Mouse (Mus musculus): ENCODE data around the gene Zfp511. TPM values are rescaled to one million over a fixed set of nuclear protein-coding genes. Genes with fewer than 3 reads are reported as not detected.

Zfp511 gene
- 33.7 and 34.6 TPM in 2 replicates for polyA plus RNA-seq (2014; fragmentation: Nextera tagmentation; extraction: Ambion mirVana)

DNA sequence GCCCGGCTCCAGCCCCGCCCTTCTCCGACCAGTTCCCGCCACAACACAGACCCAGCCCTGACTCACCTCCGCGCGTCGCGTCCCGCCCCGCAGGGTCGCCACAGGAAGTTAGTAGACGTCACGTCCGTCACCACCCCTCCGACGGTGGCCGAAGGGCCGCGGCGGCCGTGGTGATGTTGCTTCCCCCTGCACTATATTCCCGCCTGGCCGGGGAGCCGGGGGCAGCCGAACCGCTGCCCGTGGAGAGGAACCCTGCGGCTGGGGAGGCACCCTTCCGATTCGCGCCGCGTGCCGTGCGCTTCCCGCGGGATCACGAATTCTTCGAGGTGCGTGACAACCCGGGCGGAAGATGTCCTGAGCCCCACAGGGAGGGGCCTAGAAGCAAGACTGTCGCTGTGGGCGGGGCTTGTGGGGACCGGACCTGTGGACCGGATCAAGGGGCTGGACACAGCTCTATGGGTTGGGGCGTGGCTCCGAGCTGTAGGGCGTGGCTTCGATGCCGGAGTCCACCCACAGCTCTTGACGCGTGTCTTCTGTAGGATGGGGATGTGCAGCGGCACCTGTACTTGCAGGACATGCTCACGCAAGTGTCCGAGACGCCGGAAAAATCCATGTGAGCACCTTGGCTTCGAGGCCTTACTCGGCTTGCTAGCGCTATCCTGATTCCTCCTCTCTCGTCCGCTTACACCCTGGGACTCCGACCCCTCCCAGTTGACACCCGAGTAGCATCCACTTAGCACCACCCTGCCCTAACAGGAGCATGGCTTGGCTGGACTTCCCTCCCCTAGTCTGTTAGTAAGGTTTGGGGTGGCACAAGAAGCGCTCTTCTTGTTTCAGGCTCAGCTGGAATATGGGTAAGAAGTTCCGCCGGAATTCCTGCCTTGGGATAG lies at the start of gene Zfp511, which contains the start of gene Tubgcp2:
Gene Zfp511, plus strand, starts transcription at position 111 of the 890 bp plus-strand sequence.
Gene Tubgcp2, minus strand, starts transcription at position 389 of the 890 bp plus-strand sequence.
- H3K27me3 ChIP-seq (ENCODE audit: control insufficient read depth, insufficient read depth, low read length): no peaks in the 10 kb centered on the region
- ATAC-seq (ENCODE audit: insufficient number of reproducible peaks, insufficient read depth, low FRiP score, low read depth): peak; percentile 96
- H3K9ac ChIP-seq (ENCODE audit: low read length): peak within 1 kb of the TSS; percentile 90
- H3K4me3 ChIP-seq (ENCODE audit: control insufficient read depth in 1 of 2, insufficient read depth in 1 of 2, low read depth in 1 of 2, low read length in 2 of 2): peak within 1 kb of the TSS; percentile 59 to 79
- no peaks in the 10 kb centered on the region for H3K9me3 ChIP-seq (ENCODE audit: control insufficient read depth, low read length)
- peak within 1 kb of the TSS; percentile 62 to 89 for H3K27ac ChIP-seq (replicated peaks in 1 of 2; ENCODE audit: control insufficient read depth in 1 of 2, insufficient read depth in 1 of 2, low read depth in 2 of 2, low read length in 2 of 2)
- peaks cover 45% of the 10 kb centered on the region for H3K36me3 ChIP-seq (ENCODE audit: control insufficient read depth, insufficient read depth, low read length)
- 1% methylated on average over 69 of the region's 69 CpGs for WGBS
- peak within 1 kb of the TSS; percentile 84 for H3K4me2 ChIP-seq (ENCODE audit: low read length)
- H3K4me1 ChIP-seq (ENCODE audit: control insufficient read depth in 2 of 2, insufficient read depth in 2 of 2, low read length in 2 of 2): peaks cover 3 to 11% of the 10 kb centered on the region in 2 experiments

- no peaks in the 10 kb centered on the region for H3K36me3 ChIP-seq (ENCODE audit: control insufficient read depth, insufficient read depth, low read length)
- no peak for ATAC-seq (ENCODE audit: insufficient number of reproducible peaks, insufficient read depth, low FRiP score, low read depth)
- H3K4me3 ChIP-seq (ENCODE audit: control insufficient read depth in 1 of 2, insufficient read depth in 1 of 2, low read depth in 1 of 2, low read length in 2 of 2): no peak overlapping the region
- WGBS: 75% methylated on average over 9 of the region's 9 CpGs
- H3K27me3 ChIP-seq (ENCODE audit: control insufficient read depth, insufficient read depth, low read length): peaks cover 24% of the 10 kb centered on the region
- H3K27ac ChIP-seq (replicated peaks in 1 of 2; ENCODE audit: control insufficient read depth in 1 of 2, insufficient read depth in 1 of 2, low read depth in 2 of 2, low read length in 2 of 2): no peak overlapping the region
- H3K4me1 ChIP-seq (ENCODE audit: control insufficient read depth in 2 of 2, insufficient read depth in 2 of 2, low read length in 2 of 2): no peaks in the 10 kb centered on the region
- H3K9me3 ChIP-seq (ENCODE audit: control insufficient read depth, low read length): no peaks in the 10 kb centered on the region
- H3K9ac ChIP-seq (ENCODE audit: low read length): no peak overlapping the region
- no peak overlapping the region for H3K4me2 ChIP-seq (ENCODE audit: low read length)
Observed at GRCm38 (mm10) chr7:139988272-139988671, 47.9 kb upstream of the Zfp511 start.

- no peaks in the 10 kb centered on the region for H3K4me1 ChIP-seq (ENCODE audit: control insufficient read depth in 2 of 2, insufficient read depth in 2 of 2, low read length in 2 of 2)
- WGBS: 71% methylated on average over 8 of the region's 8 CpGs
- no peaks in the 10 kb centered on the region for H3K9me3 ChIP-seq (ENCODE audit: control insufficient read depth, low read length)
- H3K36me3 ChIP-seq (ENCODE audit: control insufficient read depth, insufficient read depth, low read length): peaks cover 18% of the 10 kb centered on the region
- H3K9ac ChIP-seq (ENCODE audit: low read length): no peak overlapping the region
- H3K4me3 ChIP-seq (ENCODE audit: control insufficient read depth in 1 of 2, insufficient read depth in 1 of 2, low read depth in 1 of 2, low read length in 2 of 2): no peak overlapping the region
- peaks cover 20% of the 10 kb centered on the region for H3K27me3 ChIP-seq (ENCODE audit: control insufficient read depth, insufficient read depth, low read length)
- no peak for ATAC-seq (ENCODE audit: insufficient number of reproducible peaks, insufficient read depth, low FRiP score, low read depth)
- H3K27ac ChIP-seq (replicated peaks in 1 of 2; ENCODE audit: control insufficient read depth in 1 of 2, insufficient read depth in 1 of 2, low read depth in 2 of 2, low read length in 2 of 2): no peak overlapping the region
- no peak overlapping the region for H3K4me2 ChIP-seq (ENCODE audit: low read length)
Observed at GRCm38 (mm10) chr7:139990864-139991394, 45.3 kb upstream of the Zfp511 start.

DNA sequence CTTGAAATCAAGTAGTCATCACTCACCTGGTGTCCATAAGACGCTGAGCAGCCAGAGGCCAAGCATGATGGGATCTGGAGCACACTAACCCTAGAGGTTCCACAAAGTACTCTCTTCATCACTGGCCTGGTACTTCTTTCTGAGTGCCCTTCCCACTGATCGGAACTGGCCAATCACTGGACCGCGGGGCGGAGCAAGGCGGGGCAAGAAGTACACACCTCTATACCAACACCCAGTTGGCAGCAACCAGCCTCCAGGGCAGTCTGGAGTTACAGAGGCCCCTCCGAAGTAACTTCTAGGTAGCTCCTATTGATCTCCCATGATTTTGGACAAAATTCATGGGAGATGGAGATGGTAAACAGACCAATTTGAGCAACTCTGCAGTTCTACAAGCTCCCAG lies 43.8 kb upstream of the Zfp511 start, which contains the start of gene Adam8:
Gene Adam8, minus strand, starts transcription at position 157 of the 400 bp plus-strand sequence.
- 16% methylated on average over 7 of the region's 7 CpGs for WGBS
- no peaks in the 10 kb centered on the region for H3K9me3 ChIP-seq (ENCODE audit: control insufficient read depth, low read length)
- peaks cover 32% of the 10 kb centered on the region for H3K36me3 ChIP-seq (ENCODE audit: control insufficient read depth, insufficient read depth, low read length)
- H3K4me3 ChIP-seq (ENCODE audit: control insufficient read depth in 1 of 2, insufficient read depth in 1 of 2, low read depth in 1 of 2, low read length in 2 of 2): no peak within 1 kb of the TSS
- H3K4me1 ChIP-seq (ENCODE audit: control insufficient read depth in 2 of 2, insufficient read depth in 2 of 2, low read length in 2 of 2): no peaks in the 10 kb centered on the region
- no peak within 1 kb of the TSS for H3K9ac ChIP-seq (ENCODE audit: low read length)
- ATAC-seq (ENCODE audit: insufficient number of reproducible peaks, insufficient read depth, low FRiP score, low read depth): no peak
- H3K4me2 ChIP-seq (ENCODE audit: low read length): no peak within 1 kb of the TSS
- no peak within 1 kb of the TSS for H3K27ac ChIP-seq (replicated peaks in 1 of 2; ENCODE audit: control insufficient read depth in 1 of 2, insufficient read depth in 1 of 2, low read depth in 2 of 2, low read length in 2 of 2)
- H3K27me3 ChIP-seq (ENCODE audit: control insufficient read depth, insufficient read depth, low read length): 0 out of 2 replicates have a peak, but pooled peaks cover 13% of the 10 kb centered on the region

DNA sequence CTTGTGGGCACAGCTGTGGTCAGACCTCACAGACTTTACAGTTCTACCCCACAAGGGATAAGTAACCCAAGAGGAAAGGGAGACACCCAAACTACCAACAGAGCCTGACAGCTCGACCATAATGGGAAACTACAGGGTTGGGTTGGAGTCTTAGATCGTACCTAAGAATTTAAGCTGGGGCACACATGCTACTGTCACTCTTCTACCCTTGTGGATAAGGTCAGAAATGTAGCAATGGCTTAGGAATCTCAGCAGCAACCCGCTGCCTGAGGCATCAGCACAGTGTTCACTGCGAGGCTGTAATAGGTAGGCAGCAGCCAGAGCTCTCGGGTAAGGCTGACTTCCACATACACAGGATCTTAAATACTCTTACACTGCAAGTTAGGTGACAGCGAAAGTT lies 42.7 kb upstream of the Zfp511 start:
- H3K4me3 ChIP-seq (ENCODE audit: control insufficient read depth in 1 of 2, insufficient read depth in 1 of 2, low read depth in 1 of 2, low read length in 2 of 2): no peak overlapping the region
- H3K27me3 ChIP-seq (ENCODE audit: control insufficient read depth, insufficient read depth, low read length): 0 out of 2 replicates have a peak, but pooled peaks cover 4% of the 10 kb centered on the region
- no peak overlapping the region for H3K27ac ChIP-seq (replicated peaks in 1 of 2; ENCODE audit: control insufficient read depth in 1 of 2, insufficient read depth in 1 of 2, low read depth in 2 of 2, low read length in 2 of 2)
- H3K9me3 ChIP-seq (ENCODE audit: control insufficient read depth, low read length): no peaks in the 10 kb centered on the region
- no peak for ATAC-seq (ENCODE audit: insufficient number of reproducible peaks, insufficient read depth, low FRiP score, low read depth)
- H3K9ac ChIP-seq (ENCODE audit: low read length): no peak overlapping the region
- 85% methylated on average over 6 of the region's 6 CpGs for WGBS
- H3K4me1 ChIP-seq (ENCODE audit: control insufficient read depth in 2 of 2, insufficient read depth in 2 of 2, low read length in 2 of 2): no peaks in the 10 kb centered on the region
- H3K36me3 ChIP-seq (ENCODE audit: control insufficient read depth, insufficient read depth, low read length): peaks cover 44% of the 10 kb centered on the region
- no peak overlapping the region for H3K4me2 ChIP-seq (ENCODE audit: low read length)

- ATAC-seq (ENCODE audit: insufficient number of reproducible peaks, insufficient read depth, low FRiP score, low read depth): no peak
- Histone ChIP-seq H3K4me1 (ENCODE audit: control insufficient read depth in 2 of 2, insufficient read depth in 2 of 2, low read length in 2 of 2) (no peaks in the 10 kb centered on the region), H3K27me3 (ENCODE audit: control insufficient read depth, insufficient read depth, low read length) (0 out of 2 replicates have a peak, but pooled peaks cover 3% of the 10 kb centered on the region), H3K27ac (replicated peaks in 1 of 2; ENCODE audit: control insufficient read depth in 1 of 2, insufficient read depth in 1 of 2, low read depth in 2 of 2, low read length in 2 of 2) (no peak overlapping the region), H3K36me3 (ENCODE audit: control insufficient read depth, insufficient read depth, low read length) (peaks cover 50% of the 10 kb centered on the region), H3K9ac (ENCODE audit: low read length) (no peak overlapping the region), H3K9me3 (ENCODE audit: control insufficient read depth, low read length) (no peaks in the 10 kb centered on the region), H3K4me2 (ENCODE audit: low read length) (no peak overlapping the region), H3K4me3 (ENCODE audit: control insufficient read depth in 1 of 2, insufficient read depth in 1 of 2, low read depth in 1 of 2, low read length in 2 of 2) (no peak overlapping the region)
- WGBS: 69% methylated on average over 4 of the region's 4 CpGs
Observed at GRCm38 (mm10) chr7:139994202-139994601, 42.0 kb upstream of the Zfp511 start.

- H3K27ac ChIP-seq (replicated peaks in 1 of 2; ENCODE audit: control insufficient read depth in 1 of 2, insufficient read depth in 1 of 2, low read depth in 2 of 2, low read length in 2 of 2): no peak overlapping the region
- no peak overlapping the region for H3K9ac ChIP-seq (ENCODE audit: low read length)
- H3K4me2 ChIP-seq (ENCODE audit: low read length): no peak overlapping the region
- no peaks in the 10 kb centered on the region for H3K9me3 ChIP-seq (ENCODE audit: control insufficient read depth, low read length)
- WGBS: 33% methylated on average over 3 of the region's 3 CpGs
- no peak overlapping the region for H3K4me3 ChIP-seq (ENCODE audit: control insufficient read depth in 1 of 2, insufficient read depth in 1 of 2, low read depth in 1 of 2, low read length in 2 of 2)
- 0 out of 2 replicates have a peak, but pooled peaks cover 3% of the 10 kb centered on the region for H3K27me3 ChIP-seq (ENCODE audit: control insufficient read depth, insufficient read depth, low read length)
- peaks cover 55% of the 10 kb centered on the region for H3K36me3 ChIP-seq (ENCODE audit: control insufficient read depth, insufficient read depth, low read length)
- no peaks in the 10 kb centered on the region for H3K4me1 ChIP-seq (ENCODE audit: control insufficient read depth in 2 of 2, insufficient read depth in 2 of 2, low read length in 2 of 2)
- ATAC-seq (ENCODE audit: insufficient number of reproducible peaks, insufficient read depth, low FRiP score, low read depth): no peak
Observed at GRCm38 (mm10) chr7:139994676-139995075, 41.5 kb upstream of the Zfp511 start.

All from heart, embryonic 14.5 days (tissue).